Mouse (Mus musculus): ENCODE results near the gene Golga5. TPM values are rescaled to one million over a fixed set of nuclear protein-coding genes. Genes with fewer than 3 reads are reported as not detected.

Golga5 gene
- 33.1 TPM for polyA plus RNA-seq (2014; fragmentation: Illumina TruSeq; extraction: RNeasy Lipid Tissue Mini Kit (QIAGEN cat#74804))

GRCm38 (mm10) chr12:102468894-102469764 is at the start of gene Golga5:
Gene Golga5 (plus strand): TSS chr12:102469135.

GRCm38 (mm10) chr12:102439632-102440023 is 29.3 kb upstream of the Golga5 start, which contains the start of gene Lgmn:
Gene Lgmn (minus strand): TSS chr12:102439813.

Other genes with a start within 250 kb of the Golga5 start
- gene Rin3, start 186.1 kb upstream of the Golga5 start, polyA plus RNA-seq (2014; fragmentation: Illumina TruSeq; extraction: RNeasy Lipid Tissue Mini Kit (QIAGEN cat#74804)): 0.31 TPM
- gene Lgmn, start 29.3 kb upstream of the Golga5 start, polyA plus RNA-seq (2014; fragmentation: Illumina TruSeq; extraction: RNeasy Lipid Tissue Mini Kit (QIAGEN cat#74804)): 39.3 TPM
- not detected for gene Chga, start 85.8 kb downstream of the Golga5 start, polyA plus RNA-seq (2014; fragmentation: Illumina TruSeq; extraction: RNeasy Lipid Tissue Mini Kit (QIAGEN cat#74804))
- gene Itpk1, start 235.8 kb downstream of the Golga5 start, polyA plus RNA-seq (2014; fragmentation: Illumina TruSeq; extraction: RNeasy Lipid Tissue Mini Kit (QIAGEN cat#74804)): 0.48 TPM